Mouse (Mus musculus): ENCODE measurements around the gene 3110001I22Rik.
"Not testable (repeated sequence)": the region's sequence is repeated elsewhere in the genome, so short reads cannot be mapped to it uniquely, and the experiment has no call there.

3110001I22Rik gene

DNA sequence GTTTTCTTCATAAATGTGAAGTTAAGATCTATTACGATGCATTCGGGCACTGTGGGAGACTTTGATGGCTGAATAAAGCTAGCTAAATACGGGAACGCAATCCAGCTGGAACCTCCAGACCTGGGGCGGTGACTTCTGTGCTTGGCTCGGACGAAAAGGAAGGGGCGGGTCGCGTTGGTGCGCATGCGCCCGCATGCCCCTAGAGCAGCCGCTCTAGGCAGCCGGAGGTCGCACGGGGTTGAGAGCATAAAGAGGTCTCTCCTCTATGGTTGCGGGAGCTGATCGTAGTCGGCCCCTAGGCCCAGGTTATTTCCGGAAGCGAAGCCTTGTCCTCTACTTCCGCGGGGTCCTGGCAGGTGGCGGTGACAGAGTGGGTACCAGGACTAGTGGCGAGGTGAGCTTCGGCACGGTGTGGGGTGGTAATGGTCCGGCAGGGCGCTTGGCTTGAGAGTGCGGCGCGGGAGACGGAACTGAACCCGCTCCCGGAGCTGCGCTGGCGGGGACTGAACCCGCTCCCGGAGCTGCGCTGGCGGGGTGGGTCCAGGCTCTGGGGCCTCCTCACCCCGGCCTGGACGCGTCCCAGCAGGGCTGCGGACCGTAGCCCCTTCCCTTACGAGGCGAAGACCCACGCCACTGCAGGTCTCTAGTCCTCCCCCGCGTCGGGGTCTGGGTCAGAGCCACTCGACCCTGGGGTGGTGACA is at the start of gene 3110001I22Rik, which contains the start of gene Bfar:
Gene 3110001I22Rik, plus strand, starts transcription at position 245 of the 701 bp plus-strand sequence.
Gene Bfar, plus strand, starts transcription at position 174 of the 701 bp plus-strand sequence.
- peak; percentile 94 for DNase-seq (ENCODE audit: low read depth, low spot score)

DNA sequence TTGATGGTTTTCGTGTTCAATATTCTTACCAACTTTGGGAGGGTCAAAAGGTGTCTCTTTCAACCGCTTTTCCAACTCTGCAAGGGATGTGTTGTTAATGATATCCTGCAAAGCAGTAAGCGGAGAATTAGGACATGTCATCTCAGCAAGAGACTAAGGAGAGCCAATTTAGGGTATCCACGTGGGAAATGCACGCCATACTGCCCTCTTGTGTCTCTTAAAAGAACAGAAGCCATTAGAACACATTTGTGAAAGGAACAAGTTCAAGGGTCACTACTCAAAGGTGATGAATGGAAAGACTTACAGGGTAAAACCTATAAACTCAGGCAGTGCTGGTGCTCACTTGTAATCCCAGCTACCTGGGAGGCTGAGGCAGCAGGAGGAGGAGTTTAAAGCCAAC is 43.4 kb upstream of the 3110001I22Rik start:
- peak; percentile 14 for DNase-seq (ENCODE audit: low read depth, low spot score)

DNA sequence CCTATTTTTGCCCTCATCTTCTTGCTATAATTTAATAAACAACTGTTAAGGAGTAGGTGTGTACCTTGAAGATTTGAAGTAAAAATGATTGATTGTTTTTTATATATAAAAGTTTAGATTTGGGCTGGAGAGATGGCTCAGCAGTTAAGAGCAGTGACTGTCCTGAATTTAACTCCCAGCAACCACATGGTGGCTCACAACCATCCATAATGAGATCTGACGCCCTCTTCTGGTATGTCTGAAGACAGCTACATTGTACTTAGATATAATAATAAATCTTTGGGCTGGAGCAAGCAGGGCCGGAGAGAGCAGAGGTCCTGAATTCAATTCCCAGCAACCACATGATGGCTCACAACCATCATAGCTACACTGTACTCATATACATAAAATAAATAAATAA is 33.5 kb upstream of the 3110001I22Rik start:
- not testable (repeated sequence) for DNase-seq (ENCODE audit: low read depth, low spot score)

DNA sequence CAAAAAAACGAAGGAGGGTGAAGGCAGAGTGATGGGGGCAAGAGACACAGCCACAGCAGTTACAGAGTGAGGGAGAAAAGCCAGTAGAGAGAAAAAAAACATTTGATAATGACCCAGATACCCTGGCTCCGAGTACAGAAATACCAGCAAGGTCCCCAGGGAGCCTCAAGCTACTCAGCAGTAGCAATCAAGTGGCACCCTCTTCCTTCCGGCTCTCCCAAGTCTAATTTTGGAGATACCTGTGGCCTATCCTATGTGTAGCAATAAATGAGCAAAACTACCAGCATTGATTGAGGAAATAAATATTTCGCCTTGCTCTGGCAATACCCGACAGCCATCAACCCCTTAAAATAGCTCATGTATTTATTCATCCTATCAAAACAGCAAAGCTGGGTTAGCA is 32.2 kb upstream of the 3110001I22Rik start:
- DNase-seq (ENCODE audit: low read depth, low spot score): no peak

DNA sequence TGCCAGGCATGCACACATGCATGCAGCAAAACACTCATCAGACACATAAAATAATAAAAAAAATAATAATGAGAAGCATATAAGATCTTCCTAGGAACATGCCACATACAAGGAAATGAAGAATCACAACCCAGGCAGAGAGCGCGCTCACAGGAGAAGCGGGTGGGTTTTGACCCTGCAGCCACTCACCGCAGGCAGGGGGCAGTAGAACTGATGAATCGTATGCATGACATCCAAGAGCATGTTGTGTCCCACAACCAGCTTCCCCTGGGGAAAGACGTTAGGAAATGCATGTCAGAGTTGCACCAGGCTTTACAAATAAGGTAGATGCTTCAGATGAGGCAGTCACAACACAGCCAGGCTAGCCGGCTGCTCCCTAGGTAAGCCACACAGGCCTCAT is 31.7 kb upstream of the 3110001I22Rik start:
- no peak for DNase-seq (ENCODE audit: low read depth, low spot score)

DNA sequence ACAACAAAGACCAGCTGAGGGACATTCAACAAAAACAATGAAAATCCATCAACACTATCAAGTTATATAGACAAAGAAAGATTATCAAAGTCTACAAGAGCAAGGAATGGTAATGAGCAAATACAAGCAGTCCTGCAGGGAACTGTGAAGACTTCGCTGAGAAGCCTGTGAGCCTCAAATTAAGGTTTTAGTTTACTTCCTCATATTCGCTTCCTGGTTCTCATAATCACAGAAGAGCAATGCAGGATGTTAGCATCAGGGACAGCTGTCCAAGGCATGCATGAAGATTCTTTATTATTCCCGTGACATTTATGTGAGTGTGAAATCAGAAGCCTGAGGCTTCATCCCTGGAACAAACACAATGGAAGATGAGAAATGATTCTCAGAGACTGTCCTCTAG is 27.3 kb upstream of the 3110001I22Rik start:
- no peak for DNase-seq (ENCODE audit: low read depth, low spot score)

DNA sequence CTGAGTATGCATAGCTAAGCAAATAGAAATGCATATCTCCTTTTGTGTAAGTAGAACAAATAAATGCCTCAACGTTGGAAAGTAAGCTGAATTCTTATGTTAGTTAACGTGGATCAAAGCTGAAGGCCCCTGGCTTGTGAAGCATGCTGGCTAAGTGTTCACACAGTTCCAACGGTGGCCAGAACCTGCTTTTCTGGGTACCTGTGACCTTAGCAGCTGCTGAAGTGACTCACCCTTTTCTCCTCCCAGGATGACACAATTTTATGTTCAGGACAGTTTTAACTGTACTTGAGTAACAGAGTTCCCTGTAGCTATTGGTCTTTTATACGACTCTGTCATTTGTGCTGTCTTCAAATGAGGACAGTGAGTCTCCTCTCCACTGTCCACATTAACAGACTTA is 25.8 kb upstream of the 3110001I22Rik start:
- DNase-seq (ENCODE audit: low read depth, low spot score): no peak

DNA sequence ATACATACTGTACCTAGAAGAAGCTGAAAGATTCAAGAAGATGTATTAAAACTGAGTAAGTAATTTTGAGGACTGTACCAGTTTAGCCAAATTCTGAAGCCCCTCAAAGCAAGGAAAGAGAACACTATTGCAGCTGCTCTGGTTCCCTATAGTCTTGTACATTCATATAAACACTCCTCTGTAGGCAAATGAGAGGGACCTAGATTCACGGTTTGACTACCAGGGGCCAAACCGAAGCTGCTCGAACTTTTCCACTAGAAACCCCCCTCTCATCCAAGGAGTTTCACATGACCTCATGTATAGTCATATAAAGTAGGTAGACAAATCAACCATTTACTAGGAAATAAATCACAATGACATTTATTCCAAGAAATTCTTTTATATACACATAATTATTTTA is 12.8 kb upstream of the 3110001I22Rik start:
- DNase-seq (ENCODE audit: low read depth, low spot score): no peak

DNA sequence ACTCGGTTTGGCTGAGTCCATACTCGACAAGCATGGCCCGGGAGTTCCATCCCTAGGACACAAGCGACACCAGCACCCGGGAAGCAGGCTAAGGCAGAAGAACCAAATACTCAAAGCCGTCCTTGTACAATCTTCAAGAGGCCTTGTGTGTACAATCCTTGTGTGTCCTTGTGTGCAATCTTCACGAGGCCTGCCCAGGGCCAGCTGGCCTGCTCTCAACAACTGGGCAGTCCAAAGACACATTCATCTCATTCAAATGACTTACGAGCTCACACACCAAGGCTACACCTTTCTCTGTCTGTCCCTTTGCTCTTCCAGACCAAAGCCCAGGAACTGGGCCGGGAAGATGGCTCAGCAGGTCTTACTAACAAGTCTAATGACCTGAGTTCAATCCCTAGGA is 11.0 kb upstream of the 3110001I22Rik start:
- DNase-seq (ENCODE audit: low read depth, low spot score): no peak

DNA sequence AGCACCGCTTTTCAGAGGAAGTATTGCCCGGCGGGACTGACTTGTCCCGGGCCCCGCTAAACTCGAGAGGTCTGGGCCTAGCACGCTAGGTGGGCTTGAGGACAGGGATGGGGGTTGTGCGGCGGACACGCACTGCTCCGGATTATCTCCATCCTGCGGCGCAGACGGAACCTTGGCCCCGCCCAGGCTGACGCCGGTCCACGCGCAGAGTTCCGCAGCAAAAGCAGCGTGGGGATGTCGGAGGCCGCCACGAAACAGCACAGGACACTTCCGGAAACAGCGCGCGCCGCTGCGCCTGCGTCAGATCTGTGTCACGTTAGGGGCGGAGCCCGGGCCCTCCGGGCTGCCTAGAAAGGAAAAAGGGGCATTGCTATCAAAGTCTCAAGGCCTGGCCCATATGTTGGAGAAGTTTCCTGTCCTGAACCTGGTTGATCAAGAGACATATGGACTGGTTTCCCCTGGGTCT is 3.8 kb upstream of the 3110001I22Rik start, which contains the start of gene Parn:
Gene Parn, minus strand, starts transcription at position 293 of the 466 bp plus-strand sequence.
- peak; percentile 93 for DNase-seq (ENCODE audit: low read depth, low spot score)

DNA sequence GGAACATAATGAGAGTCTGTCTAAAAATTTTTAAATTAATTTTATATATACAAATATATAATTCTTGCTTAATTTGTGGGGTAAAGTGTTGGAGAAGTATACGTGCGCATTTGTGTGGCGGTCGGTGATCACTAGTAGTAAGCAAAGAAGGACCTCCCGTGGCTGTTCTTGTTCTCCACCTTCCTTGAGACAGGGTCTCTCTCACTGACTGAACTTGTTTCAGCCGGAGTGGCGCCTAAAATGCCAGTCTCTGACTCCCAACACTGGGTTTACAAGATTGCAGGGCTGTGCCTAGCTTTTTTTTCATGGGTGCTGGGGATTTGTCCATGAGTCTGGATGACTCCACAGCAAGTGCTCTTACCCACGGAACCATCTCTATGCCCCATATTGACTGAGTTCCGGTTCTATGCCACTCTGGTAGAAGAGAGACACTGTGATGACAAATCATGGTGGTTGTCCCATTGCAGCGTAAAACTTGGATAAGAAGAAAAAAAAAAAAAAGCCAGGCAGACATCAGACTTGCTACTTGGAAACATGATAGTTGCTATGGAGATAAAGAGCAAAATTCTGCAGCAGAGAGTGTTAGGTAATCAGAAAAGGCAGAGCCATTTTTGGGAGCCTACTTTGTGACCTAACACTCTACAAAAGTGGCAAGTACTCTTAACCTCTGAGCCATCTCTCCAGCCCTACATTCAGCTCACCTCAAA is 3.2 kb upstream of the 3110001I22Rik start:
- no peak for DNase-seq (ENCODE audit: low read depth, low spot score)

DNA sequence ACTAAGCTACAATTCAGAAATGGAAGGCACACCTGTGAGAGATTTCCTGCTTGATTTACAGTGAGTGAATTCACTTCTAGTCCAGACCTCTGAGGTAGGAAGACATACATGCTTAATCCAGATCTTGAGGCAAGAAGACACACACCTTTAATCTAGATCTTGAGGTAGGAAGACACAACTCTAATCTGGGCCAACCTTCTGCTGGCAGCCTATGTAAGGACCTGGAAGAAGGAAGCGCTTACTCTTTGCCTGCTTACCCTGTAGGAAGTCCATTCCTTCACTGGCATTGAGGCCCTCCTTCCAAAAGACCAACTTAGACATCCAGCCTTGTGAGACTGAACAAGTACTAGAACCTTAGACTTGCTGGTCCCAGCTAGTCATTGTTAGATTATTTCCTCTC is 2.4 kb upstream of the 3110001I22Rik start:
- no peak for DNase-seq (ENCODE audit: low read depth, low spot score)

DNA sequence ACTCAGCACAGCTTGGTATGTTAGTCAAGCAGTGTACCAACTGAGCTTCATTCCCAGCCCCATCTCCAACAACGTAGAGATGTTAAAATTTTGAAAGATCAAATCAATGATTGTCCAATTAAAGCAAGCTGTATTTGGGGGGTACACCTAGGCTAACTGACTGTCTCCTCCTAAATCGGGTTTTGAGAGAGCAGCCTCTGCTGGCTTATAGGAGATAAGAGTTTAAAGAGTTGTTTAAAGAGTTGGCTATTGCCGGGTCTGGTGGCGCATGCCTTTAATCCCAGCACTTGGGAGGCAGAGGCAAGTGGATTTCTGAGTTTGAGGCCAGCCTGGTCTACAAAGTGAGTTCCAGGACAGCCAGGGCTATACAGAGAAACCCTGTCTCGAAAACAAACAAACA is 833 bp upstream of the 3110001I22Rik start:
- DNase-seq (ENCODE audit: low read depth, low spot score): not testable (repeated sequence)

DNA sequence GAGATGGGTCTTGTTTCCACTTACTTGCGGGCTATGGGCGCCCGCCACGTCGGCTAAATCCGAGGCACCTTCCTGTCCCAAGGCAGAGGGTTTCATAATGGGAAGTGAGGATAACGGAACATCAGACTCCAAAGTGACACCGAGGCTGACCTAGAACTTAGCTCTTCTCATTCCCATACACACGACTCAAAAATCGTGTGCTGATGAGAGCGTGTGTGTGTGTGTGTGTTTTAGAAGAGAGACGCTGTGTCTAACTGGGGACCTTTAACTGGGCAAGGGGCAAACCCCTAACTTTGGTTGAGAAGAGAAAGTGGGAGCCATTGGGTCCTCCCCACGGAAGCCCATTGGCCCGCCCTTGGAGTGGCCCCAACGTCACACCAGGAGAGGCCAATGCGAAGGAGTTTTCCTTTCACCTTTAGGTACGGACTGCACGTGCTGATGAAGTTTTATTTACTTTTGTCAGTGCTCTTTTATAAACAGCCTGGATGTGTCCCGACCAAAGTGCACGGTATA is 713 bp downstream of the 3110001I22Rik start:
- DNase-seq (ENCODE audit: low read depth, low spot score): peak; percentile 63

DNA sequence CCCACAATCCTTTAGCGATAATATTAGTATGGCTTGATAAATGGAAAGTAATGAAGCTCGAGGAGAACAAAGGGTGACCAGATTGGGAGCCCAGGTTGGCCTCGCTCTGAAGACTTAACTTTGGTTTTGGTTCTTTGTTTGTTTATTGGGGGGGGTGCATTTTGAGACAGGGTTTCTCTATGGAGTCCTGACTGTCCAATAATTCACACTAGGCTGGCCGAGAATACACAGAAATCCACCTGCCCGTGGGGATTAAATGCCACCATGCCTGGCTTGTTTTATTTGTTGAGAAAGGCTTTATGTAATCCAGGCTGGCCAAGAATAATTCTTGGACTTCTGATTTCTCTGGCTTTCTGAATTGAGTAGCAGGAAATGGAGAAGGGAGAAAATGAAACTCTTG is 1.4 kb downstream of the 3110001I22Rik start:
- no peak for DNase-seq (ENCODE audit: low read depth, low spot score)

DNA sequence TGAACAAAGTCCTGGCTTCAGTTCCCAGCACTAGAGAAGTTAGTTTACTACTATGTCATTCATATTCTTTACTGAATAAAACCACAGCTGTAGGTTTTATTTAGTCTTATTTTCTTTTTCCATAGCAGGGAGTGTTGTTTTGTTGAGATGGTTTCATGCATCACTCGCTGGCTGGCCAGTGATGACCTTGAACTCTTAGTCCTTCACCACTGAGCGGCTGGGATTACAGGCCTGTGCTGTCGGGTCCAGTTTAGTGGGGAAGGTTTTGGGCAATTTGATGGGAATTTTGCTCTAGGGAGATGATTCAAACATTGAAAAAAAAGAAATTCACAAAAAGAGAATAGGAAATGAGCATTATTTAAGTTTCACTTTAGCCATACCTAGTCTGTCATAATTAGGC is 2.8 kb downstream of the 3110001I22Rik start:
- DNase-seq (ENCODE audit: low read depth, low spot score): no peak

DNA sequence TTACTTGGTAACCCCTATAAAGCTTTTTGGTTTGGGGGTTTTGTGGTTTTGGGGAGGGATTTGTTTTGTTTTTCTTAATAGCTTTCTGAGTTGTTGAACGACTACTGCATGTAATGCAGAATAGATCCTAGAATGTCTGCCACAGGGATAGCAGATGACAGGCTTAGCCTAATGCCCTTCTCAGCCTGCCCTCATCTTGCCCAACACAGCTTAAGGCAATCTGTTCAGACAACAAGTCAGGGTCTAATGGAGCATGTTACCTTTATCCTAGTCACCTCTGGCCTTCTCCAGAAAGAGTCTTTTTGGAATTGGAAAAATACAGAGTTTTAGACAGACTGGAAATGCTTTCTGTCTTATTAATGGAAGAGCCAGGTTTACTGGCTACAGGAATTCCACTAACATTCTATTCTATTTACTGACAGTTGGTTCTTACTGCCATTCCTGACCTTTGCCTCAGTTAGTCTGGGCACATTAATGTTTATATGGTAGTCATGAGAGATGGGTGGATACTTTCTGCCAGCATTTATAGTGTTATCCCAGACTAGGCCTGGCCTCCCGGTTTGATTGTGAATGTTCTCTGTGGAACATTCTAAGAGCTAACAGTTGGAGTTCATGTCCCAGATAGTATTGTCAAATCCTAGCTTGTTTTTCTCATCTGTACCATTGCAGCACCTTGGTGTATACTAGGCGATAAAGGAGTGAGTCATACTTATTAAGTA is 7.0 kb downstream of the 3110001I22Rik start:
- no peak for DNase-seq (ENCODE audit: low read depth, low spot score)

DNA sequence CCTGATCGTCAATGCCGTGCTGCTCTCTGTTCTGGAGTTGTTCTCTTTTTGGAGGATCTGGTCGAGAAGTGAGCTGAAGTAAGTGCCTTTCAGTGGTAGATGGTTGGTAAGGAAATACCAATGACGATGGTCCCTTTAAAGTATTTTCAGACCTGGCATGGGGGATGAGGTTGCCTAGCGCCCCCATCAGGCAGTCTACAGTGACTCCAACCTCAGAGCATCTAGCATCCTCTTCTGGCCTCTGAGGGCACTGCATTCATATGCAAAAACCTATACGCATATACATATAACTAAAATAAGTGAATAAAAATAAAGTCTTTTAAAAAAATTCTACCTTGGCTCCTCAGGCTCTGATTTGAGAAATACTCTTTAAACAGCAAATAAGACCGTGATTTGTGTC is 27.3 kb downstream of the 3110001I22Rik start:
- no peak for DNase-seq (ENCODE audit: low read depth, low spot score)

DNA sequence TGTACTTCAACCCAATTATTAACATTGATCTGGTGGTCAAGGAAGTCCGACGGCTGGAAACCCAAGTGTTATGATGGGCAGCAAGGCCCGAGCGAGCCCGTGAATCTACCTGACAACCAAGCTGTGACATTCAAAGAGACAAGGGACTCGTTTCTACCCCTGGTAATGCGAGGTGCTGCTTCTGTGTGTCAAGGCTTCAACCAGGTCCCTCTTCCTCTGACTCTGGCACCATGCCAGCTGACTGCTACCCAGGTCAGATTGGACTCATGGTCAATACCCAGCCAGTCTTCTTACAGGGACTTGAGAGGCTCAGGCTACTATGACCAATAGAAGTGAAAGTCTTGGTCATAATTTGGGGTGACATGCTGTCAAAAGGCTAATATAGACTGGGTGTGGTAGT is 30.5 kb downstream of the 3110001I22Rik start:
- no peak for DNase-seq (ENCODE audit: low read depth, low spot score)

DNA sequence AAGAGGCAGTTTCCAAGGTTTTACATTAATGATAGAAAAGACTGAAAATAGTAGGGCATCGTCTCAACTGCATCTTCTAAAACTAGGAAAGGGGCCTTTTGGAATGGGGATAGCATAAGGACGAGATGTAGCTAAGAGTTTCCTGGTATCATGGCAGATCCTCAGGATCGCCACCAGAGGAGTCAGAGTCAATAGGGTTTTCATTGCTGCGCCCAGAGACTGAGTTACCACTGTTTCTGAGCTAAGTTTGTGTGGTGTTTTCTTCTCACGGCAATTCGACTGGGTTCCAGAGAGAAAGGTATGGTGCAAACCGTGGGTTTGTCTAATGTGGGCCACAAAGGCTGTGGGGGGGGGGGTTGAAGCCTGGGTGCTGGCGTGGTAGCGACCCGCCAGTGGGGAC is 32.9 kb downstream of the 3110001I22Rik start:
- DNase-seq (ENCODE audit: low read depth, low spot score): no peak

DNA sequence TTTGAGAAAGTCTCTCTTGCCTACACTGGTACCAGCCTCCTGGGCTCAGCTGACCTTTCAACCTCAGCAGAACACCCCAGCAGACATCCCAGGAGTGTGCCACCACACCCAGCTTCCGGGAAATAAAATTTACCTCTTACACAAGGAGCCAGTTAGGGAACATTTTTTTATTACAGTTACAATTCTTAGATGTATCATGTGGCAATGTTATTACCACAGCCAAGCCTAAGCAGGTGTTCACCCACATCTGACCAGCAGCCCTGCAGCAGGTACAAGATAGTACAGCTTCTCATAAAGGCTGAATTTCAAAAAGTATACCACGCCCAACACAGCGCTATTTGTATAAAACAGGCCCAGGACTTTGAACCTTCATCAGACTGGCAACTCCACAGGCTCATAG is 43.2 kb downstream of the 3110001I22Rik start:
- DNase-seq (ENCODE audit: low read depth, low spot score): no peak
